Mouse (Mus musculus) hindbrain, embryonic 14.5 days (tissue): ENCODE results near the gene Grik2. TPM values are rescaled to one million over a fixed set of nuclear protein-coding genes. Genes with fewer than 3 reads are reported as not detected.

Experiments
- ATAC-seq: fragments of 200-750 bp; cut with Nextera tagmentation; 2 replicates; pipeline ENCODE4 v1.8.0; 2017; ENCODE audit warnings: moderate number of reproducible peaks, mild to moderate bottlenecking, moderate TSS enrichment, moderate library complexity; ENCODE audit not compliant: low FRiP score
- DNase-seq: peaks from one replicate; pipeline ENCODE4 v3.0.0-alpha.2; 2015; ENCODE audit warnings: low spot score
- H3K27ac ChIP-seq: fragments of 300-500 bp; sonication (generic); 2 replicates; pipeline ENCODE4 v1.5.1; 2014; ENCODE audit warnings: mild to moderate bottlenecking, moderate library complexity
- H3K27me3 ChIP-seq: fragments of 300-500 bp; sonication (generic); 2 replicates; pipeline ENCODE4 v1.6.1; 2014; ENCODE audit warnings: mild to moderate bottlenecking, low read length, mixed read lengths; ENCODE audit not compliant: control insufficient read depth, insufficient read depth
- H3K36me3 ChIP-seq: fragments of 300-500 bp; sonication (generic); replicated peaks from 2 replicates; pipeline ENCODE4 v1.6.1; 2014; ENCODE audit not compliant: control insufficient read depth, insufficient read depth
- H3K4me1 ChIP-seq: fragments of 300-500 bp; sonication (generic); replicated peaks from 2 replicates; pipeline ENCODE4 v1.6.1; 2014; ENCODE audit warnings: antibody characterized with exemption, low read length, mixed read lengths; ENCODE audit not compliant: control insufficient read depth, insufficient read depth
- H3K4me2 ChIP-seq: fragments of 300-500 bp; sonication (generic); replicated peaks from 2 replicates; pipeline ENCODE4 v1.6.1; 2014; ENCODE audit warnings: mild to moderate bottlenecking, moderate library complexity
- H3K4me3 ChIP-seq: fragments of 300-500 bp; sonication (generic); replicated peaks from 2 replicates; pipeline ENCODE4 v1.5.1; 2014; ENCODE audit warnings: mild to moderate bottlenecking, low read length
- H3K9ac ChIP-seq: fragments of 300-500 bp; sonication (generic); 2 replicates; pipeline ENCODE4 v1.6.1; 2014
- H3K9me3 ChIP-seq: fragments of 300-500 bp; sonication (generic); 2 replicates; pipeline ENCODE4 v1.6.1; 2016; ENCODE audit warnings: low read length; ENCODE audit not compliant: control insufficient read depth
- WGBS: fragments of 180-500 bp; shearing (Covaris S2); extraction: QIAGEN DNeasy Blood & Tissue Kit; methylation state at CpG from one replicate; pipeline ENCODE4 v1.1.7; 2014; 5-methylcytosine and 5-hydroxymethylcytosine counted together
- polyA plus RNA-seq: library from polyadenylated mRNA; unstranded; fragments of >200 nt; fragmentation: Nextera tagmentation; extraction: Ambion mirVana; gene quantifications from 2 replicates; pipeline ENCODE4 v1.2.1, GENCODE M21; 2014

Grik2 gene
- polyA plus RNA-seq, 1 experiment from 2014 or later, result 45.5 TPM

DNA sequence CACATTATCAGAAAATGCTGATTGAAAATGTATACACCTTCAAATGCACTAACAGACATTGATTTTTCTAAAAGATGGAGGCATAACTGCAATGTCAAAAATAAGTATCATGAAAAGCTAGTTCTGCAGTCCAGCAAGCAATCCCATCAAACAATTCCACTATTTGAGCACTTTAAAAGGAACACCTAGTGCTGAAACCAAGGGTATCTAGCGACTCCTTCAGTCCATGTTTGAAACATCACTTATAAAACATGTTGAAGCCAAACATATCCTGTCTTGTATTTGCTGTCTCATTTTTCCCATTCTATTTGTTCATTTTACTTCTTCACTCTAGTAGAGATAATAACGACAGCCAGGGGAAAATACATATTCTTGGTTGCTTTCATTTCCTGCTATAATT lies 3.7 kb downstream of the Grik2 start:
- ATAC-seq, result no peak
- H3K9ac ChIP-seq, result peak overlapping the region; percentile 59
- WGBS, result 11% methylated on average over 2 of the region's 2 CpGs

DNA sequence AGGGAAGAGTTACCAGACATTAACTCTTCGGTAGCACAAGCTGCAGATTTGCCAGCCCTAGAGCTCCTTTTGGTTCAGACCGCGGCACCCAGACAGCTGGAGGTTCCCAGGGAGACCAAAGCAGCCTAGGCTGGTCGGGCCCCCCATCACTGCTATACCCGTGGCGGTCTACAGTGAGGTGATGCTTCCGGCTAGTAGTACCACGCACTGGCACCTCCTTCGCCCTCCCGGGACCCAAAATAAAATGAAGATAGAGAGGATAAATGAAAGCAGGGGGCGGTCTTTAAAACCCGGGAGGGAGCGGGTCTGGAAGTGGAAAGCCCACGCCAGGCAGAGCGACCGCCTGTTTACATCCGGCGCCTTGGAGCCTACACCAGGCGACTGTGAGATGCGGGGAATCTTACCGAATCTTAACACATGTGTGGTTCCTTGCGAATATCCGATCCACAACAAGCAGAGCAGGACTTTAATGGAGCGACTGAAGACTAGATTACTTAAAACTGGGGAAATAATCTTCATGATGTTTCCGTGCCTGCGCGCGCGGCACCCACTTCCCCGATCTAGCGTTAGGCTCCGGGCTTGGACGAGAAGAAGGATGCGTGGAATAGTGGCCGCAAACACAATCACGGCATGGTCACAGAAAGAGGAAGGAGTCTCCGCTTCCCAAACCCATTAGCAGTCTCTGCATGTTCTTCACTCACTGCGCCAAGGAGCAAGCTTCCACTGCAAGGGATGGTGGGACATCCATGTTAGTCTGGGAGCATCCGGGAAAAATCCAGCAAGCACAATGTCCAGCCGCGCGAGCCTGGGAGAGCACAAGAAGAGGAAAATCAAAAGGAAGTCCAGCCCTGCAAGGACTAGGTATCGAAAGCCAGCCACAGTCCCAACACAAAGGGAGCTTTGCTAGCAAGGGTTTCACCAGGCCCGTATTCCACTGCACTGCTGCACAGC lies 5.5 kb downstream of the Grik2 start:
- Histone ChIP-seq H3K27ac (peak overlapping the region; percentile 89), H3K27me3 (no peaks in the 10 kb centered on the region), H3K36me3 (no peaks in the 10 kb centered on the region), H3K4me3 (peak overlapping the region; percentile 53), H3K4me1 (peaks cover 40% of the 10 kb centered on the region), H3K4me2 (peak overlapping the region; percentile 77), H3K9me3 (no peaks in the 10 kb centered on the region), H3K9ac (peak overlapping the region; percentile 74)
- peak; percentile 62 for DNase-seq
- ATAC-seq, result peak; percentile 83
- WGBS, result under 1% methylated on average over 44 of the region's 44 CpGs

More for the DNA sequence above, 3.7 kb downstream of the Grik2 start:
- peak; percentile 83 for DNase-seq
- Histone ChIP-seq H3K4me3 (peak overlapping the region; percentile 80), H3K4me2 (peak overlapping the region; percentile 59), H3K27me3 (no peaks in the 10 kb centered on the region), H3K9me3 (no peaks in the 10 kb centered on the region), H3K27ac (peak overlapping the region; percentile 4), H3K4me1 (peaks cover 38% of the 10 kb centered on the region), H3K36me3 (no peaks in the 10 kb centered on the region)

DNA sequence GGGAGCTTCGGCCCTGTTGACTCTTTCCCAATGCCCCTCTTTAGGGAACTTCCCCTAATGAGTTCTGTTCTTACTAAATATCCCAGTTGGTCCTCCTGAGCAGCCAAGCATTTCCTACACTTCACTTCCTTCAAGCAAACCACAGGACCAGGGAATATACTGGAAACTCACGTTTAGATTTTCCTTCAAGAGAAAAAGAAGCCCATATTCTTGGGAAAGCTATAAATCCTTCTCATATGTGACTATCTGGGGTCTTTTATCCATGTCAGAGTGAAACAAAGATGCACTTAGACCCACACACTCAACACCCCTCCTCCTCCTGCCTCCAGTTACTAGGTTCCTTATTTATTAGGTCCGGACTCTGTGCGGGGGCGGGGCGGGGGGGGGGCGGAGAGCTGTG lies 6.5 kb downstream of the Grik2 start:
- Histone ChIP-seq H3K4me3 (peak overlapping the region; percentile 53), H3K9ac (peak overlapping the region; percentile 74), H3K27ac (peak overlapping the region; percentile 89), H3K4me2 (peak overlapping the region; percentile 77), H3K4me1 (peaks cover 39% of the 10 kb centered on the region), H3K36me3 (no peaks in the 10 kb centered on the region), H3K9me3 (no peaks in the 10 kb centered on the region), H3K27me3 (no peaks in the 10 kb centered on the region)
- ATAC-seq, result no peak
- WGBS, result 1% methylated on average over 7 of the region's 7 CpGs
- DNase-seq, result peak; percentile 48

DNA sequence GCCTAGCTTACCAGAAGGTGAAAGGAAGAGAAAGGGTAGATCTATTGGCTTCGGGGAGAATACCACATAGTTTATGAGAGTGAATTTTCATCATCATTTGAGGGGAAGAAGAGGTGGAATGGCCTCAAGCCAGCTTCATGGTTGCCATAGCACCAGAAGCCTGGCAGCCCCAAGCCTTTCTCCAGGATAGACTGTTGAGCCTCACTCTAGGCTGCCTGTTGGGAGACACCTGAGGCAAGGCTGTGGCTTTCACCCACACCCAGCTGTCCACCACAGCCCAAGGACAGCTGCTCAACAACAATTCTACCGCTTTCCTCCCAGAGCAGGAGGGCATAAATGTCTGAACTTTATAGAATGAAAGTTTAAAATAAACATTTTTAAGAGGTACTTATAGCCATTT lies 8.1 kb downstream of the Grik2 start:
- WGBS, result 84% methylated on average over 2 of the region's 2 CpGs
- peak overlapping the region; percentile 0; the same call in 1 of the 2 replicates for H3K4me3 ChIP-seq
- no peaks in the 10 kb centered on the region for H3K9me3 ChIP-seq
- H3K27ac ChIP-seq, result no peak overlapping the region
- no peaks in the 10 kb centered on the region for H3K36me3 ChIP-seq
- H3K4me2 ChIP-seq, result peak overlapping the region; percentile 77
- ATAC-seq, result no peak
- H3K27me3 ChIP-seq, result no peaks in the 10 kb centered on the region
- no peak for DNase-seq
- no peak overlapping the region for H3K9ac ChIP-seq
- H3K4me1 ChIP-seq, result peaks cover 36% of the 10 kb centered on the region

DNA sequence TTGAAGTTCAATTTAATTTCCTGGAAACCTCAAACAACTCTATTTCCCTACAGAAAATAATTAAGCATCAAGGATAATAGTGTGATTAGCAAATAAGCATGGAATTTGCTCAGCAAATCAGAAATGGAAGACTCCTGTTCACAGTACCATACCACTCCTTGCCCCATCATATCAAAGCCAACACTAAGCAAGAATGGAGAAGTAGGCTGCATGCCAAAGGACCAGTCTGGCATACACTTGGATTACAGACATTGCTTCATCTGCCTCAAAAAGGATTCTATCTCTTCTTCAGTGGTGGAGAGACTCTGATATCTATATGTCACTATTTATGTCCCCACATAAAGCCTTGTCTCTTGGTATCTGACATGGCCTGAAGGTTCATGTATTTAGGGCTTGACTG lies 19.7 kb downstream of the Grik2 start:
- 0 out of 2 replicates have a peak, but pooled peaks cover 4% of the 10 kb centered on the region for H3K4me1 ChIP-seq
- H3K27ac ChIP-seq, result no peak overlapping the region
- ATAC-seq (no peak), DNase-seq (no peak)
- no peak overlapping the region for H3K4me3 ChIP-seq
- H3K36me3 ChIP-seq, result no peaks in the 10 kb centered on the region
- no peaks in the 10 kb centered on the region for H3K9me3 ChIP-seq
- H3K27me3 ChIP-seq, result no peaks in the 10 kb centered on the region
- H3K9ac ChIP-seq, result no peak overlapping the region
- no peak overlapping the region for H3K4me2 ChIP-seq

DNA sequence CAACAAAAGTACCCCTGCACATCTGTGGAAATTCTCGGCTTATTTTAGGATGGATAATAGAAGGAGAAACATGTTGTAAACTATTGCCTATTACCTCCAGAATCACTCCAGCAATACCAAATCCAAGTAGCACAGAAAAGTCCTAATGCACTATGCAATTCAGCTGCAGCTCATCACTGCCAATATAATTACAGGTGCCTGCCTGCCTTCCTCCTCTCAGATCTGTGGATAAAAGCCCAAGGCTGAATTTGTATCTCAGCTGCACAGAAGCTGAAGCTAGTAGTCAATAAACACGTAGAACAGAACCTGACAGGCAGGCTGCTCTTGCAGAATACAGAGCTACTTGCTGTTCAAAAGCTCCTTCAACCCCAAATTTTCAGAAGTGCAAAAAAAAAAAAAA lies 21.0 kb downstream of the Grik2 start:
- ATAC-seq (no peak), DNase-seq (no peak)
- Histone ChIP-seq H3K4me3 (no peak overlapping the region), H3K36me3 (no peaks in the 10 kb centered on the region), H3K4me2 (no peak overlapping the region), H3K27ac (no peak overlapping the region), H3K9me3 (no peaks in the 10 kb centered on the region), H3K9ac (no peak overlapping the region), H3K27me3 (no peaks in the 10 kb centered on the region), H3K4me1 (0 out of 2 replicates have a peak, but pooled peaks cover 4% of the 10 kb centered on the region)
- 55% methylated on average over 2 of the region's 2 CpGs for WGBS

DNA sequence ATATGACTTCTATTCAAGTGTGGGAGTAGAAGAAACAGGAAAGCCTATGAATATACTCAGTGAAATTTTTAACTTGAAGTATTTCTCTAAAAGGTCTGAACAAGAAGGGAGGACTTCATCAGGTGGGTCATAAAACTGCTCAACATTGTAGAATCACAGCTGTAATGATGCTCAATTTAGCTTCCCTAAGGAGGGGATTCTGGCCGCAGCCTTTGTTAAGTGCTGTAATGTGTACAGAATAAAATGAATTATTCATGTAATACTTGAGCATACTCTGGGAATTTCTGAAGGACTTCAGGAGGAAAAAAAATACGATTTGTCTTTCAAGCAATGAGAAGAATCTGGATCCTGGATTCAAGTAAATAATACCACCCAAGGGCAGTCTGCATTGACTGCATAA lies 26.0 kb downstream of the Grik2 start:
- ATAC-seq (no peak), DNase-seq (no peak)
- Histone ChIP-seq H3K9ac (no peak overlapping the region), H3K27me3 (no peaks in the 10 kb centered on the region), H3K9me3 (no peaks in the 10 kb centered on the region), H3K4me2 (no peak overlapping the region), H3K36me3 (no peaks in the 10 kb centered on the region), H3K27ac (no peak overlapping the region), H3K4me1 (no peaks in the 10 kb centered on the region), H3K4me3 (no peak overlapping the region)
- 25% methylated on average over 2 of the region's 2 CpGs for WGBS

DNA sequence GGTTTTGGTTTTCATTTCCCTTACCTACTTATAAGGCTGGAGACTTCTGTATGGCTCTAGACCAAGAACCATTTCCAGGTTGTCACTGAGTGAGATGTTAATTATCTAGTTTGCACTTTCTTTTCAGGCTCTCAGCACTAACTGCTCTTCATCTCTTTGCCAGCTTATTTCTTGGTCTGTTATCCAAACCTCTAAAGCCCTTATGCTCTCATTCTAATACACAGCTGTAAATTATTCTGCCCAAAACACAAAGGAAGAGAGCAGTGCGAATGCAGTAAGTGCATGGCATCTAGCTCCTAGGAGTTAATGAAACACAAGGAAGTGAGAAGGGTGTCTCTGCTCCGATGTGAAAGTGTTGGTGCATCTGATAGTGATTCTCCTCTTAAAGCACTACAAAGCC lies 36.8 kb downstream of the Grik2 start:
- Histone ChIP-seq H3K36me3 (no peaks in the 10 kb centered on the region), H3K27me3 (no peaks in the 10 kb centered on the region), H3K9me3 (no peaks in the 10 kb centered on the region), H3K9ac (no peak overlapping the region), H3K4me1 (no peaks in the 10 kb centered on the region; the same call in 1 of the 2 replicates), H3K4me3 (no peak overlapping the region), H3K27ac (no peak overlapping the region), H3K4me2 (no peak overlapping the region)
- DNase-seq (no peak), ATAC-seq (no peak)
- 78% methylated on average over 2 of the region's 2 CpGs for WGBS

DNA sequence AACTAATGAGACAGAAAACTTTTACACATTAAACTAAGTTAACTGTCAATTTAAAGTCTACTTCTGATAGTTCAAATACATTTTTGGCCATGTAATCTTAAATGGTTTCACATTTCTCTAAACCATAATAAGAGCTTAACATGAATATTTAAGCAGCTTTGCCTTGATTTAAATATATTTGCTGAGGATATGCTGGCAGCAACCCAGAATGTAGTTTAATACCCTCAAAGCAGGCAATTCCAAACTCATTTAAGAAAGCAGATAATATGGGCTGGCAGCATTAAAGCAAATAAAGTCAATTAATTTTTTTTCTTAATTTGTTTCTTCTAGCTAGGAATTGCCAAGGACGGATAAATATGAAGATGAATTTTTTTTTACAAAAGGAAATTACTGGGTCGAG lies 56.7 kb downstream of the Grik2 start:
- Histone ChIP-seq H3K27me3 (no peaks in the 10 kb centered on the region), H3K36me3 (no peaks in the 10 kb centered on the region), H3K4me1 (0 out of 2 replicates have a peak, but pooled peaks cover 4% of the 10 kb centered on the region), H3K4me3 (no peak overlapping the region), H3K9me3 (no peaks in the 10 kb centered on the region), H3K4me2 (no peak overlapping the region), H3K27ac (no peak overlapping the region), H3K9ac (no peak overlapping the region)
- WGBS, result 71% methylated on average over 2 of the region's 2 CpGs
- DNase-seq, result no peak
- ATAC-seq, result no peak
